Mouse (Mus musculus) gonadal fat pad, adult 2 months (tissue): Measurements from ENCODE around the gene Dirc2. TPM values are rescaled to one million over a fixed set of nuclear protein-coding genes. Genes with fewer than 3 reads are reported as not detected.

Experiments
- DNase-seq: peaks from one replicate; pipeline ENCODE4 v3.0.0-alpha.2; 2012; ENCODE audit warnings: low read depth
- polyA plus RNA-seq: library from polyadenylated mRNA; depleted of rRNA; stranded (reverse); fragments of >200 nt; gene quantifications from 2 replicates; pipeline ENCODE4 v1.2.3, GENCODE M21; 2012

The Dirc2 gene
- polyA plus RNA-seq, 1 experiment, result 28.3 TPM

GRCm38 (mm10) chr16:35739548-35739947, 29.6 kb downstream of the Dirc2 start:
- no peak for DNase-seq

GRCm38 (mm10) chr16:35738096-35738767, 30.9 kb downstream of the Dirc2 start:
- DNase-seq, result no peak

DNA sequence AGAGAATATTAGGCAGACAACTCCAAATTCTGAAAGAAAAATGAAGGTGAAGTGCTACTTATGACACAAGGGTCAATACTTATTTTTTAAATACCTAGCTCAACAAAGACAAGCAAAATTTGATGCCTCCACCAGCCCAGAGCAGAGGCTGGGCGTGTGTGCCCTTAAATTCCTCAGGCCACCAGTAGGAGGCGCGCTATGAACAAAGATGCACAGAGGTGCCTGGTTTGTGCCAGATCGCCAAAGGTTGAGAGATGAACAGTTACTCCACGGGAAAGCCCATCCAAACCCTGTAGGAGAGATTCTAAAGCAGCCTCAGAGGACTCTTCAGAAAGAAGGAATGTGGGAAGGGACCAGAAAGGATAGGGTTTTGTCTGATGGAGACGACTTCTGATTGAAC, 35.1 kb downstream of the Dirc2 start:
- no peak for DNase-seq

- no peak for DNase-seq
These were observed 37.1 kb downstream of the Dirc2 start for GRCm38 (mm10) chr16:35732096-35732495.

DNA sequence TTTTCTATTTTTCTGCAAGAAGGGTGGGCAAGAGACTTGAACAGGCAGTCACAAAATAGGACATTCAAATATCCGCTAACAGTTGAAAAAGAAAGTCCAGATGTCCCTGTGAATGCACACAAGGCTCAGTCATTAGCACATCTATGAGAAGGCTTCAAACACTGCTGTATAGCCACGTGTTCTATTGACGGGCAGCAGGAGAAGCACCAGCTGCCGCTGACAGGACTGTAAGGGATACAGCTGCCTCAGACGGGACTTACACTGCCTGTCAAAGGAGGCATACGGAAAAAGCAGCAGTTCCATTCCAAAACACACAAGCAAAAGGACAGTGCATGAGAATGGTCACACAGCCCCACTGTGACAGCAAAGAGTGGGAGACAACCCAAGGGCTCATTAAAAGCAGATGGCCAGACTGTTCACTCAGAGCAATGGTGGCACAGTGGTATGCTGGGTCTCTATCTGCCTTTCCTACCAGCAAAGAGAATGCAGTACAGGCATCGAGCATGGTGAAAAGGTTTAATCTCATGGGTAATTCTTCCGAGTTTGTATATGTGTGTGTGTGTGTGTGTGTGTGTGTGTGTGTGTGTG, 39.9 kb downstream of the Dirc2 start:
- no peak for DNase-seq

DNA sequence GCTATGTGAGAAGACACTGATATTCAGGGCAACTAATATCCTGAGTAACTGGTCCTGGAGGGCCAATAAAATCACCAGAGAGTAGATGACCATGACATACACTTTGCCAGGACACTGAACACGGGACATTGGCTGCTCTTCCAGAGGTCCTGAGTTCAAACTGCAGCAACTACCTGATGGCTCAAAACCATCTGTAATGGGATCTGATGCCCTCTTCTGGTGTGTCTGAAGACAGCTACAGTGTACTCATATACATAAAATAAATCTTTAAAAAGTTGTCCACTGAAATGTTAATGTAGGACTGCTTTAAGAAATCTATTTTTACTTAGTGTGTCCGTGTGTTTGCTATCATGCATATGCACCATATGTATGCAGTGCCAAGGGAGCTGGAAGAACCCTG, 42.6 kb downstream of the Dirc2 start:
- no peak for DNase-seq

DNA sequence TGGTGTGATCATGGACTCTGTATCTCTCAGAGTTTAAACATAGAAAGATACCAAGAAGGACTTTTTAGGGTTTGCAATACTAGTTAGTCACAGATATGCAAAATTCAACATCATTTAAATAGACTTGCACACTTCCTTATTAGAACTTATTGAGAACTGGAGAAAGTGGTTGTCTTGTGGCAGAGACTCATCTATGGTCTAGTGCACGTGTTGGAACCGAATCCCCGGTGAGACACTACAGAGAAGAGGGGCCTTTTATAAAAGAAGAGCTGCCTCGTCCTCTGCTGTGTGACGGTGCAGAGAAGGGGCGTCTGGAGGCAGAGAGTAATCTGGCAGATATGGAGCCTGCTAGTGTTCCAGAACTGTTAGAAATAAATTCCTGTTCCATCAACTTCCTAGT, 44.6 kb downstream of the Dirc2 start:
- DNase-seq, result no peak

DNA sequence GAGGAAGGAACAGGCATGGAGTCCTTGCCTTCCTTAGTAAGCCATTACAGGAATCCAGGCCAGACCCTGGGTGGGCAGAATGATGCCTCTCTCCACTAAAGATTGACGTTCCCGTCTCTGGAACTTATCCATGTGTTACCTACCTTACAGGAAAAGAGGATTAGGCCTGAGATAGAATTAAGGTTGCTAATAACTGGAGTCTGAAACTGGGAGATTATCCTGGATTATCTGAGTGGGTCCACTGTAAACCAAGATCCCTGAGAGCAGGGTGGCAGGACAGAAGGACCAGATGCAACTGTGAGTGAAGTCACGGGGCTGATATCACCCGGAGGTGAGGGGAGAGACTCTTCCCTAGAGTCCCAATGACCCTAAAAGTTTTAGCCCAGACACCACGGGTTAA, 51.4 kb downstream of the Dirc2 start:
- DNase-seq, result no peak

DNA sequence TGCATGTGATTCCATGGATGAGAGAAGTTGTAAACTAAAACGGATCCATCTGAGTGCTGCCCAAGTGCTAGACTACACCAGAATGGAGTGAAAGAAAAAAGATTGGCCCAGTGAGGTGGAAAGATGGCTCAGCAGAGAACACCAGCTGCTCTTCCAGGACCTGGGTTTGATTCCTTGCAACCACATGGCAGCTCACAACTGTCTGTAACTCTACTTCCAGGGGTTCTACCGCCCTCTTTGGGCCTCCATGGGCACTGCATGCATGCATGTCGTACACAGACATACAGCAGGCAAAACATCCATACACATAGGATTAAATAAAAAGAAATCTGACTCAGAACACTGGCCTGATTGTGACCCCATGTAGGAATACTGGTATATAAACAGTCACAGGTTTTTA, 52.9 kb downstream of the Dirc2 start:
- no peak for DNase-seq

GRCm38 (mm10) chr16:35715771-35716170, 53.4 kb downstream of the Dirc2 start:
- no peak for DNase-seq

- no peak for DNase-seq
These were observed 53.8 kb downstream of the Dirc2 start for GRCm38 (mm10) chr16:35715350-35715749.

DNA sequence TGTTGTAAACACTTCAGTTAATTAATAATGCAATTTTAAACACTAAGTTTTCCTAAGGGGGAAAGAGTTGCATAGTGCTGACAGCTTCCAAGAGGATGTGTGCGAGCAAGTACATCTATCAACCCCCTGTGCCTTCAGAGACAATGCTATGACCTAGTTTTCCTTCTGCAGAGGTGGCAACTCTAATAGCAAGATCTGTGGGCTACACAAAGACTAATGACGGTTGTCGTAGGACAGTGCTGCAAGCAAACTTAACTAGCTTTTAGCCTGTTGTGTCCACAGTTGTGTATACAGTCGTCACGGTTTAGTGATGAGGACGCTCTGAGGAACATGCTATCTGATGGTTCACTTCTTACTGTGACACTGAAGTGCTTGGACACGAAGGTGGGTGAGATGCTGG, 54.5 kb downstream of the Dirc2 start:
- no peak for DNase-seq

DNA sequence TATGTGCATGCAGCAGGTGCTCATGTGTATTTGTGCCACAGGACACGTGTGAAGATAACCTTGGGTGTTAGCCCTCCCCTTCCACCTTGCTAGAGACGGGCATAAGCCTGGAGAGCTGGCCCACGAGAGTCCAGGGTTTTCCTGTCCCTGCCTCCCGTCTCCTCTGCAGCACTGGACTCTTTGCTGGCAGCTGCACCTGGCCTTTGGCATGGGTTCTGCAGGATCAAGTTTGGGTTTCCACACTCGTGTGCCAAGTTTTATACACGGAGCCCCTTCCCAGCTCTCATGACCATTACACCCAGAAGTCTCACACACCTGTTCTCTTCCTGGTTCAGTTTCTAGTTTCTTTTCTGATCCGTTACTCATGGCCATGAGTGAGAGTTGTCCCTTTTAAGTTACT, 55.5 kb downstream of the Dirc2 start:
- no peak for DNase-seq

GRCm38 (mm10) chr16:35711004-35711403, 58.2 kb downstream of the Dirc2 start:
- no peak for DNase-seq

DNA sequence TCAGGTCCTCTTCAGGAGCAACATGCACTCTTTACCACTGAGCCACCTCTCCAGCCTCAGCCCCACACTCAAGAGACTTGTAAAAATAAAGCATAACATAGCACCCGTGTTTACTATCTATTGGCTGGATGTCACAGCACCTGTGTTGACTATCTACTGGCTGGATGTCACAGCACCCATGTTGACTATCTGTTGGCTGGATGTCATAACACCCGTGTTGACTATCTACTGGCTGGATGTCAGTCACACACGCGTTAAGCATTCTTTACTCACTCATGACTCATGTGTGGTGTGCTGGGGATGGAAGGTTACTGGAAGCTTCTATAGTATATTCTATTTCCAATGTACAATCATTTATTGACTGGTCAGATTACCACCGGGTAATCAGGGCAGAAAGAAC, 62.2 kb downstream of the Dirc2 start:
- no peak for DNase-seq

DNA sequence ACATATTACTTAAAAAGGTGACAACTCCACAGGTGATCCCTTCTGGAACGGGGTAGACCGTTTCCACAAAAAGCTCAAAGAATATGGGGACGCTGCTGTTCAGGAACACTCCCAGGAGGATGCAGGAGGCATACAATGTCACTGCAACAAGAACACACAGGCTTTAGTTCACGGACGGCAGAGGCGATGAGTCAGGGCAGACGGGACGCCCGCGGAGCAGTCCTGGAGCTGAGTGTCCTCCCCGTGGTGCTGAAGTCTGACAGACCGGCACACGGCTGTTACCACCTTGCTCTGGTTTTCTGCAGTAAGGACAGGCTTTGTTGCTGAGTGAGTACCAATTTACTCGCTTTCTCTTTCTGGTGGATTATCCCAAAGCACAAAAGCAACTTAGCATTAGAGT, 64.4 kb downstream of the Dirc2 start:
- no peak for DNase-seq

- DNase-seq, result no peak
These were observed 65.1 kb downstream of the Dirc2 start for GRCm38 (mm10) chr16:35703763-35704679.

- no peak for DNase-seq
These were observed 67.3 kb downstream of the Dirc2 start for GRCm38 (mm10) chr16:35701823-35702222.

- no peak for DNase-seq
These were observed 73.1 kb downstream of the Dirc2 start for GRCm38 (mm10) chr16:35696103-35696502.

GRCm38 (mm10) chr16:35694250-35694846, 74.8 kb downstream of the Dirc2 start:
- DNase-seq, result no peak

GRCm38 (mm10) chr16:35691606-35692005, 77.5 kb downstream of the Dirc2 start:
- DNase-seq, result no peak

DNA sequence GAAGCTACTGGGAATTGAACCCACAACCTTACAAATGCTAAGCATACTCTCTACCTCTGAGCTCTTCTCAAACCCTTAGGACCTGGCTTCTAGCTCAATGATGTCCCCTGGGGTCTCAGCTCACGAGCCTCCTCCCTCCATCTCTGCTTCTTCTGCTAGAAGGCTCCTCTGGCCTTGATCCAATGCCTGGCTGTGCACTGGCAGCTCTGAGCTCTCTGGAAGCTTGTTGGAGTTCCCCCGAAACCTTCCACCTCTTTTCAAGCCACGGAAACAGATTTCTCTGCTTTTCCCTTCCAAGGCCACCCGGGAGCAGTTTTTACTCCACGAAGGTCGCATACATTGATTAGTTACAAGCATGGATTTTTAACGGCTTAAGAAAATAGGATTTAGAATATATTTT, 82.7 kb downstream of the Dirc2 start:
- no peak for DNase-seq
